Mouse (Mus musculus) liver, embryonic 14.5 days (tissue): ENCODE measurements around the gene Sh3bgr.

Experiments
- CTCF ChIP-seq: IDR thresholded peaks from 2 replicates; pipeline ENCODE4 v1.5.1; 2016; ENCODE audit warnings: antibody characterized with exemption, low read depth, control low read depth
- EP300 ChIP-seq: IDR thresholded peaks from 2 replicates; pipeline ENCODE4 v1.6.1; 2016; ENCODE audit warnings: antibody characterized with exemption, low read depth

DNA sequence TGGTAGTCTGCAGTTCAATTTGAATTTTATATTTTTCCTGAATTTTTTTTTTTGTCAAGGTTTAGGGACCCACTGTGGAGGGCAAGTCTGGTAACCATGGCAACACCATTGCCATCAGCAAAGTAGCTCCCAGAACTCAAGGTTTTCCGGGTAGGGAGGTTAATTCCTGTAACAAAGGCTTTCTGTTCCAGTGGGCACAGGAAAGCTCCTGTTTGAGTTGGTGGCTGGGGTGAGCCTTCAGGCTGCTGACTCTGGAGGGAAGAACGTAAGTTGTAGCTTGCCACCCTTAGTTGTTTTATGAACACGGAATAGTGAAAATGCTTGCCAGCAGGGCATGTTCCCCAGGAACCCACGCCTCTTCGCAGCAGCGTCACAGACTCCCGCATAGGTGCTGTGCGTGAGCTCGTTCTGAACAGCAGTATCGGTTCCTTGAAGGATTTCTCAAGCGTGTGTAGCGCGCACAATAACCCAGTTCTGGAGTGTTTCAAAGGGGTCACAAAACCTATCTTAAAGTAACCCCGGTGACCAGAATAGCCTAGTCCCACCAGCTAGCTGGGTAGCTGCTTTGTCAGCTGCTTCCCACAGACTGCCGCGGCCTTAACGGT, 35.2 kb downstream of the Sh3bgr start, which contains the start of gene B3galt5:
- TF ChIP-seq CTCF (no peak), EP300 (no peak)
